Comparison of ENCODE assay signal across 24 mouse cellular contexts in the genomic region with DNA sequence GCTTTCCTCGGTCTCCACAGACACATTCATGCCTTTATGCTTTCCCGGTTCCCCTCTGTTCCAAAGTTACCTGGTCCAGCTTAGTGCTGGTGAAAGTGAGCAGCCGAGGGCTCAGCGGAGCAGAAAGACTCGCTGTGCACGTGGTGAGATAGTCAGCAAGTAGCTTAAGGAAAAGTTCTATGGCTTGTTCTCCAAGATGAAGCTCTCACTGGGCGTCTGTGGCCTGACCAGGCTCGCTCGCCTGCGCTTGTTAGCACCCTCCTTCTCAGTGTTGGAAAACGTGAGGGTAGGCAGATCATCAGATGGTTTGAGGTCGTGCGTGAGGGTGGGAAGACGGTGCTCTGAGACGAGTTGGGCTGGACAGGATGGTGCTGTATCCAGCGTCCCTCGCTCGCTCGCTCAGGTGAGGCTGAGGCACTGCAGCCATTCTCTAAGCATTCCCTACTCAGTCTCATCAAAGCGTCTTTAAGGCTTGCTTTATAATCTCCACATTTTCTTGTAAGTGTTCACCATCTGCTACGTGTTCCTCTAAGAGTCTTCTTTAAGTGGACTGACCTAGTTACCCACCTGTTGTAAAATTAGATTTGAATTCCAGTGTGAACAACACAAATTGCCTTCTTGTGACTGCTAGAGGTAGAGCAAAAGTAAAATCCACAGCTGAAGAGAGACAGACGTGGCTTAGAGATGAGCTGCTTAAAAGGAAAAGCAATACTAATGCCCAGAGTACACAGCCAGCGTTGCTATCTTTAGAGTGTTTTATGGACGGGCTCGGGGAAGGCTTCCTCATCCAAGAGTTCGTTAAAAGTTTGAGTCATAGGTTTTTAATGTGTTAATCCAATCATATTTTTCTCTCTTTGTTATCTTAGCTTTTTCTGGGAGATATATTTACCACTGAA. TPM values are rescaled to one million over a fixed set of nuclear protein-coding genes. Genes with fewer than 3 reads are reported as not detected.
DNase-seq lines count a peak whose midpoint lies in the region; ATAC-seq and TF ChIP-seq lines count a peak whose summit lies in the region.
"Had no signal": no experiment of that assay in that cellular context is flagged by ENCODE, and none has a peak within 500 bp of the region (broad histone marks: within the 10 kb centered on the region; RNA-seq: fewer than 3 reads in every experiment).

No protein-coding gene starts in this region.

- no peak overlapping the region for H3K27ac ChIP-seq in kidney, postnatal 0 days
- H3K27ac ChIP-seq in kidney, embryonic 14.5 days (ENCODE audit: low read depth, low read length) = no peak overlapping the region
- no peak overlapping the region for H3K27ac ChIP-seq in lung, postnatal 0 days (ENCODE audit: low read length)
- H3K27ac ChIP-seq: embryonic facial prominence, embryonic 12.5 days; hindbrain, embryonic 12.5 days; hindbrain, postnatal 0 days; intestine, embryonic 15.5 days; liver, embryonic 14.5 days had no signal

- no peak for ATAC-seq in kidney, postnatal 0 days (replicated peaks; ENCODE audit: low FRiP score, low read depth)
- ATAC-seq in kidney, embryonic 14.5 days (ENCODE audit: low FRiP score, low TSS enrichment) = no peak
- 0 out of 2 replicates have a peak, but pooled peaks have one; percentile 28 for ATAC-seq in lung, postnatal 0 days
- ATAC-seq: forebrain, embryonic 14.5 days; intestine, embryonic 15.5 days; midbrain, embryonic 16.5 days had no signal

- H3K36me3 ChIP-seq in kidney, postnatal 0 days (ENCODE audit: insufficient read depth, low read length) = peaks cover 6% of the 10 kb centered on the region; the same call in 1 of the 2 replicates
- H3K36me3 ChIP-seq in kidney, embryonic 14.5 days (ENCODE audit: control insufficient read depth, insufficient read depth, low read length) = peaks cover 29% of the 10 kb centered on the region
- H3K36me3 ChIP-seq in lung, postnatal 0 days (ENCODE audit: insufficient read depth, low read length) = no peaks in the 10 kb centered on the region

- H3K27me3 ChIP-seq in kidney, postnatal 0 days (ENCODE audit: insufficient read depth, low read length) = no peaks in the 10 kb centered on the region
- no peaks in the 10 kb centered on the region for H3K27me3 ChIP-seq in kidney, embryonic 14.5 days (ENCODE audit: control insufficient read depth, insufficient read depth, low read length)
- H3K27me3 ChIP-seq in lung, postnatal 0 days (replicated peaks; ENCODE audit: insufficient read depth, low read length) = no peaks in the 10 kb centered on the region
- H3K27me3 ChIP-seq: embryonic facial prominence, embryonic 12.5 days; hindbrain, embryonic 12.5 days; intestine, embryonic 15.5 days had no signal

- H3K9me3 ChIP-seq in kidney, postnatal 0 days (replicated peaks; ENCODE audit: low read length) = no peaks in the 10 kb centered on the region
- no peaks in the 10 kb centered on the region for H3K9me3 ChIP-seq in kidney, embryonic 14.5 days (ENCODE audit: control insufficient read depth, low read length)
- H3K9me3 ChIP-seq in lung, postnatal 0 days (ENCODE audit: low read length) = no peaks in the 10 kb centered on the region
- H3K9me3 ChIP-seq: embryonic facial prominence, embryonic 12.5 days; G1E; hindbrain, embryonic 12.5 days; intestine, embryonic 15.5 days had no signal

- no peaks in the 10 kb centered on the region for H3K4me1 ChIP-seq in kidney, postnatal 0 days (replicated peaks; ENCODE audit: insufficient read depth, low read length)
- H3K4me1 ChIP-seq in kidney, embryonic 14.5 days (ENCODE audit: control insufficient read depth, insufficient read depth, low read length) = no peaks in the 10 kb centered on the region
- no peaks in the 10 kb centered on the region for H3K4me1 ChIP-seq in lung, postnatal 0 days (ENCODE audit: insufficient read depth, low read depth, low read length)
- H3K4me1 ChIP-seq: hindbrain, embryonic 12.5 days; intestine, embryonic 15.5 days had no signal

- peak; percentile 18 for DNase-seq in gastrocnemius, adult 18-20 months (ENCODE audit: low spot score)
- no peak for DNase-seq in gastrocnemius, adult 8-10 months (ENCODE audit: low spot score in 2 of 2)
- peak; percentile 4 for DNase-seq in kidney, postnatal 0 days (ENCODE audit: low spot score)
- DNase-seq in lung, postnatal 0 days (ENCODE audit: low spot score) = peak; percentile 33
- no peak for DNase-seq in lung, postnatal 14 days
- peak; percentile 44 for DNase-seq in telencephalon, adult 2 months (ENCODE audit: low read depth, low spot score)
- DNase-seq in urinary bladder, postnatal 36 days (ENCODE audit: low spot score in 2 of 2) = no peak
- DNase-seq: adrenal gland, postnatal 10 days; cerebellum, adult 11 months; cerebellum, adult 9-10 months; cerebellum, postnatal 36 days; layer of hippocampus, adult 9-11 months; liver; right cerebral cortex, postnatal 25 days had no signal

- H3K4me3 ChIP-seq in kidney, postnatal 0 days (replicated peaks; ENCODE audit: low read depth, low read length) = no peak overlapping the region
- no peak overlapping the region for H3K4me3 ChIP-seq in kidney, embryonic 14.5 days (ENCODE audit: low read length)
- H3K4me3 ChIP-seq in lung, postnatal 0 days (ENCODE audit: low read depth, low read length) = no peak overlapping the region
- H3K4me3 ChIP-seq: embryonic facial prominence, embryonic 12.5 days; hindbrain, embryonic 12.5 days; intestine, embryonic 15.5 days had no signal

- H3K4me2 ChIP-seq in kidney, postnatal 0 days (ENCODE audit: low read length) = no peak overlapping the region
- no peak overlapping the region for H3K4me2 ChIP-seq in kidney, embryonic 14.5 days (replicated peaks; ENCODE audit: low read depth, low read length)
- H3K4me2 ChIP-seq in lung, postnatal 0 days (replicated peaks; ENCODE audit: low read depth, low read length) = no peak overlapping the region
- H3K4me2 ChIP-seq: embryonic facial prominence, embryonic 12.5 days; hindbrain, embryonic 12.5 days; intestine, embryonic 15.5 days; midbrain, embryonic 11.5 days had no signal

- TF ChIP-seq EP300 in lung, postnatal 0 days (IDR thresholded peaks at IDR 0.05) = no peak

- WGBS in kidney, postnatal 0 days = 83% methylated on average over 26 of the region's 26 CpGs
- 82% methylated on average over 26 of the region's 26 CpGs for WGBS in kidney, embryonic 14.5 days
- 80% methylated on average over 26 of the region's 26 CpGs for WGBS in lung, postnatal 0 days

- no peak for TF ChIP-seq CTCF in kidney, postnatal 0 days (IDR thresholded peaks at IDR 0.05; ENCODE audit: low read depth)
- TF ChIP-seq CTCF in lung, postnatal 0 days (IDR thresholded peaks at IDR 0.05) = no peak

- no peak overlapping the region for H3K9ac ChIP-seq in kidney, postnatal 0 days (ENCODE audit: low read depth, low read length)
- no peak overlapping the region for H3K9ac ChIP-seq in kidney, embryonic 14.5 days (ENCODE audit: low read depth, low read length)
- H3K9ac ChIP-seq in lung, postnatal 0 days (replicated peaks; ENCODE audit: low read depth) = no peak overlapping the region
- H3K9ac ChIP-seq: embryonic facial prominence, embryonic 12.5 days; hindbrain, embryonic 12.5 days; intestine, embryonic 15.5 days; liver, embryonic 14.5 days had no signal

RNA-seq across cellular contexts. Expression of gene Gpr180, which starts 13.9 kb away (rescaled TPM):
- 10 to 100 TPM; 31.4 to 36.1 TPM for total RNA-seq in gastrocnemius, adult 18-20 months (2021)
- 10 to 100 TPM; 38.8 to 41.3 (median 40.8) TPM for total RNA-seq in gastrocnemius, adult 8-10 months (2022)
- polyA plus RNA-seq in kidney, postnatal 0 days (2015; fragmentation: Nextera tagmentation; extraction: Ambion mirVana) = 51.1 and 52.8 TPM in 2 replicates
- polyA plus RNA-seq in kidney, embryonic 14.5 days (2014; fragmentation: Nextera tagmentation; extraction: Ambion mirVana) = 41.3 and 55.5 TPM in 2 replicates
- polyA plus RNA-seq in lung, postnatal 0 days (2015; fragmentation: Nextera tagmentation; extraction: Ambion mirVana) = 48.8 and 50.9 TPM in 2 replicates

RNA-seq across cellular contexts. Expression of gene Tgds, which starts 18.3 kb away (rescaled TPM):
- total RNA-seq in gastrocnemius, adult 18-20 months (2021) = 1 to 10 TPM; 6.0 to 6.2 TPM
- 1 to 10 TPM; 4.4 to 6.5 (median 5.6) TPM for total RNA-seq in gastrocnemius, adult 8-10 months (2022)
- polyA plus RNA-seq in kidney, postnatal 0 days (2015; fragmentation: Nextera tagmentation; extraction: Ambion mirVana) = 31.6 and 34.0 TPM in 2 replicates
- polyA plus RNA-seq in kidney, embryonic 14.5 days (2014; fragmentation: Nextera tagmentation; extraction: Ambion mirVana) = 33.0 and 35.3 TPM in 2 replicates
- polyA plus RNA-seq in lung, postnatal 0 days (2015; fragmentation: Nextera tagmentation; extraction: Ambion mirVana) = 26.6 and 28.0 TPM in 2 replicates

Comparison
In these comparisons a context has a peak if more than half of its experiments do, and no peak if none do; other contexts are left out.
1. DNase-seq: peak in gastrocnemius, adult 18-20 months (single experiment), kidney, postnatal 0 days (single experiment), lung, postnatal 0 days (single experiment) and telencephalon, adult 2 months (single experiment); none in gastrocnemius, adult 8-10 months (0 of 2), lung, postnatal 14 days (single experiment) and urinary bladder, postnatal 36 days (0 of 2).